ENCODE assay signal across 29 mouse cellular contexts in genomic region chr1:47213476-47213875, GRCm38 (mm10).
"Had no signal": no experiment of that assay in that cellular context is flagged by ENCODE, and none has a peak within 500 bp of the region (broad histone marks: within the 10 kb centered on the region; RNA-seq: fewer than 3 reads in every experiment).

No protein-coding gene starts in this region.

- ATAC-seq: forebrain, embryonic 13.5 days; forebrain, embryonic 14.5 days; forebrain, embryonic 15.5 days; forebrain, embryonic 16.5 days; forebrain, postnatal 0 days had no signal

- H3K36me3 ChIP-seq: embryonic facial prominence, embryonic 12.5 days; embryonic facial prominence, embryonic 13.5 days; embryonic facial prominence, embryonic 15.5 days; forebrain, embryonic 10.5 days; forebrain, embryonic 12.5 days; forebrain, embryonic 15.5 days; heart, embryonic 10.5 days had no signal

- H3K4me1 ChIP-seq: embryonic facial prominence, embryonic 12.5 days; embryonic facial prominence, embryonic 13.5 days; embryonic facial prominence, embryonic 15.5 days; forebrain, embryonic 10.5 days; forebrain, embryonic 12.5 days; forebrain, embryonic 13.5 days; forebrain, embryonic 15.5 days; heart, embryonic 10.5 days had no signal

- H3K27ac ChIP-seq: embryonic facial prominence, embryonic 12.5 days; embryonic facial prominence, embryonic 13.5 days; embryonic facial prominence, embryonic 15.5 days; forebrain, embryonic 10.5 days; forebrain, embryonic 12.5 days; forebrain, embryonic 13.5 days; forebrain, embryonic 15.5 days; gastrocnemius, adult 2 months; heart, adult 2 months; heart, embryonic 10.5 days had no signal

- H3K9ac ChIP-seq: embryonic facial prominence, embryonic 12.5 days; embryonic facial prominence, embryonic 13.5 days; embryonic facial prominence, embryonic 15.5 days; forebrain, embryonic 12.5 days; forebrain, embryonic 13.5 days; forebrain, embryonic 15.5 days; forebrain, postnatal 0 days had no signal

- H3K4me2 ChIP-seq: embryonic facial prominence, embryonic 12.5 days; embryonic facial prominence, embryonic 13.5 days; embryonic facial prominence, embryonic 15.5 days; forebrain, embryonic 12.5 days; forebrain, embryonic 13.5 days; forebrain, embryonic 15.5 days had no signal

- H3K9me3 ChIP-seq: embryonic facial prominence, embryonic 12.5 days; embryonic facial prominence, embryonic 13.5 days; embryonic facial prominence, embryonic 15.5 days; forebrain, embryonic 10.5 days; forebrain, embryonic 12.5 days; forebrain, embryonic 13.5 days; forebrain, embryonic 15.5 days; heart, embryonic 10.5 days had no signal

- DNase-seq: cerebellum, adult 2 months; cerebellum, adult 8-10 months; cerebellum, adult 9-10 months; cerebellum, adult 9-11 months; cerebellum, postnatal 10 days; cerebellum, postnatal 14 days; cerebellum, postnatal 25 days; cerebellum, postnatal 36 days; embryo, embryonic 11 days; forebrain, postnatal 0 days; gastrocnemius, adult 2 months; gastrocnemius, postnatal 10 days; gastrocnemius, postnatal 14 days; gastrocnemius, postnatal 25 days; gastrocnemius, postnatal 36 days; heart, adult 11 months; heart, adult 18-20 months; heart, adult 2 months had no signal

- H3K4me3 ChIP-seq: embryonic facial prominence, embryonic 12.5 days; embryonic facial prominence, embryonic 13.5 days; embryonic facial prominence, embryonic 15.5 days; erythroblast, embryonic 14.5 days; forebrain, embryonic 10.5 days; forebrain, embryonic 12.5 days; forebrain, embryonic 13.5 days; forebrain, embryonic 15.5 days; gastrocnemius, adult 2 months; heart, adult 2 months; heart, embryonic 10.5 days had no signal

- H3K27me3 ChIP-seq: embryonic facial prominence, embryonic 12.5 days; embryonic facial prominence, embryonic 13.5 days; embryonic facial prominence, embryonic 15.5 days; forebrain, embryonic 12.5 days; forebrain, embryonic 13.5 days; forebrain, embryonic 15.5 days had no signal
